Mouse (Mus musculus) lung, adult 18-20 months (tissue): ENCODE measurements around the gene Olfr313.
"Not testable (repeated sequence)": the region's sequence is repeated elsewhere in the genome, so short reads cannot be mapped to it uniquely, and the experiment has no call there.

ENCODE experiments used
- DNase-seq, 2 experiments: peaks; one replicate each; pipeline ENCODE4 v3.0.0; 2022; ENCODE audit warnings: mixed read lengths in 2 of 2

The Olfr313 gene

DNA sequence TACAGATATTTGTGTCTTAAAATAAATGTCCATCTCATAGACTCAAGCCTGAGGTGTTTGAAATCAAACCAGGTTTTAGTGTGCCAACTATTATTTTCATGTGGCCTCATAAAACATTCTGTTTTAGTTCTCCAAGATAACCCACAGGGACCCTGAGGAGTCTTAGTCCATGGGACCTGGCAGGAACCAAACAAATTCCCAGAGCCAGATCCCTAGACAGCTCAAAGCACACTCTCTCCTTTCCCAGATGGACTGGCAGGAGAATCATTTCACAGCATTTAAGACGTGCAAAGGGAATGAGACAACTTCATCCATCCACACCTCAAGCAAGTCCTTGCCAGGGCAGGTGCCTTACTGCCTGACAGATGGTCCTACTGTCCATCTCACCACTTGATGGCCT is at the start of gene Olfr313:
Olfr313 (plus strand) TSS at position 301 of the 400 bp plus-strand sequence.
- not testable (repeated sequence) for DNase-seq

DNA sequence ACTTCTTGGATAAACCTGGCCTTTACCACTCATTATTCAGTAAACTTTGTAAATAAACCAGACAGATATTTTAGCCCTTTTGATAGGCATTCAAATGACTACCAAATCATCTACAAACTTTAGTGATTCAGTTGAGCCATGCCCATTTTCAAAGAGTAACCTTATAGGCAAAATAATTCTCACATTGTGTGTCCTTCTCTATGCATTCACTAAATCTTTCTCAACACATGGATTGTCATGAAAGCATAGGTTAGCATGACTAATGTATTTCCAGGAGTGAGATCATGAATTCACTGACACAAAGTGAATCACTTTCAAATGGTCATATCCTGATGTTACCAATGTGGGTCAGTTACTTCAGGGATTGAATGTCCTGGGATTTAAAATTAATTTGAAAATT is 41.9 kb upstream of the Olfr313 start, which contains the start of gene Olfr315:
Olfr315 (plus strand) TSS at position 301 of the 400 bp plus-strand sequence.
- no peak for DNase-seq

DNA sequence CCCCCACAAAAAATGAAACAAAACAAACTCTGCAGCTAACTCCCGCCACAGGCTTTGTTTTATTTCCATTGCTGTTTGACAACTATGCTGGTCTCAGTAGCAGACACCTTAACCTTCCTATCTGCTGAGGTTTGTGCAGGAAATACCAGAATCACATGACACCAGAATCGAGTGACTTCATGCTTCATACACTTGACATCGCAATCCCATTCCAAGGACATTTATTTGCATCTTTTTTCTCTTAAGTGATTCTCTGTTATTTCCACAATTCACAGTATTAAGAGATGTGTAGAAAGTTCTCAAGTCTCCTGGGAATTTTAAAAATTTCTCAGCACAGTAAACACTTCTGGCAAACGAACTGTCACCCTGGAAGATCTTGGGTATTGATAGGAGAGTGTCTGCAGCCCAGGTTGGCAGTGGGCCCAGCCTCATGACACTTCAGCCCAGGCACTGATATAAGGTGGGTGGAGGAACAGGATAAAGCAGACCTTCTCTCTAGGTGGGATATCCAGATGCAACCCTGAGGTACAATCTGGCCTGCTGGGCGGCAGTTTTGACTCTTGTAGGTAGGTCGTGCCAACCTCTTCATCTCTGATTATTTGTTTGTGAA is 32.2 kb upstream of the Olfr313 start, which contains the start of gene Olfr314:
Olfr314 (plus strand) TSS at position 473 of the 610 bp plus-strand sequence.
- no peak for DNase-seq

DNA sequence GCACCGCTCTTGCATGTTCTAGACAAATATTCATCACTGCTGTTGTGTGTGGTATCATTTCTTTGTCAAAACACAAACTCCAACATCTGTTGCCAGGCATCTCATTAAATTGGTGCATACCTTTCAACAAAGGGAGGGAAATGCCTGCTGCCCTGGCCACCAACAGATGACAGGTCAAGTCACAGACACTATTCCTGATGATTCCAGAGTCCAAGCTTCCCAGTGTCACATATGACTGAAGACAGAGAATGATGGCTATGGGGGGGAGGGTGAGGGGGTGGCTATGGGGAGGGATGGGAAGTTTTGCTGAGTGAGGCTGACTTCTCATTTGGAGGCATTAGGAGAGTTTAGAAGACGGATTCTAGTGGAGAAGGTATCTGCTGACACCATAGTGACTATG is 30.6 kb upstream of the Olfr313 start:
- DNase-seq, result no peak

GRCm38 (mm10) chr11:58787651-58788050 is 27.1 kb upstream of the Olfr313 start:
- DNase-seq, result no peak

GRCm38 (mm10) chr11:58788346-58788745 is 26.5 kb upstream of the Olfr313 start:
- no peak for DNase-seq

GRCm38 (mm10) chr11:58789532-58789931 is 25.3 kb upstream of the Olfr313 start:
- DNase-seq, result no peak

DNA sequence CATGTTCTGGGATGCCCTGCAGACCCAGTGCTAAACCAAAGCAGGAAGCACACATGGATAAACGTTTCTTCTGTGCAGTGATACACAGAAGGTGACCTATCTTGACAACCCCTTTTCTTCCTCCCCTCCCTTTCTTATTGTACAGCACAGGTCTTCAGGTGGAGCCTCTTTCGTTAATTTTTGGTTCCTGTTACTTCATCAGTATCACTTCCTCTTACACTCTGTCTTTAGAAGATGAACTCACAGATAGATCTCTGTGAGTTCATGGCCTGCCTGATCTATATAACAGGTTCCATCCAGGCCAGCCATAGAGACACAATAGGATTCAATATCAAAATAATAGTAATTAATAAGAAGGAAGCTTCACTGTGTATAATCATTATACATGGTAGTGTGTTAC is 24.7 kb upstream of the Olfr313 start:
- no peak for DNase-seq

GRCm38 (mm10) chr11:58790646-58791045 is 24.2 kb upstream of the Olfr313 start:
- no peak for DNase-seq

- DNase-seq, result no peak
These were observed 18.9 kb upstream of the Olfr313 start for GRCm38 (mm10) chr11:58795856-58796255.

DNA sequence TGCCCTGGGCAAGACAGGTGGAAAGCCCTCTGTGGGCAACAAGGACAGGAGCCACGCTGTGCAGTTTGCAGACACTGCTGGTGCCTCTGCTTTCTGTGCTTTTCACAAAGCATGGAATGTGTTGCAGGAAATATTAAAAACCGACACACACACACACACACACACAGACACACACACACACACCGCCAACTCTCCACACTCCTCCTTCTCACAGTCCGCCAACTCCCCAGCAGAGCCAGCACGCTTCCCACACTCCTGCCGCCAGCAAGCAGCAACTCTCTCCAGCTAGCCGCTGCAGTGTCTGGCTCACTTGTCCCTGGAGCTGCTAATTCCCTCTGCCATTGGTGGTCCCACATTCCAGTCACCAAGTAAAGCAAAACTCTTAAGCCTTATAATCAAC is 17.9 kb upstream of the Olfr313 start:
- DNase-seq, result no peak

DNA sequence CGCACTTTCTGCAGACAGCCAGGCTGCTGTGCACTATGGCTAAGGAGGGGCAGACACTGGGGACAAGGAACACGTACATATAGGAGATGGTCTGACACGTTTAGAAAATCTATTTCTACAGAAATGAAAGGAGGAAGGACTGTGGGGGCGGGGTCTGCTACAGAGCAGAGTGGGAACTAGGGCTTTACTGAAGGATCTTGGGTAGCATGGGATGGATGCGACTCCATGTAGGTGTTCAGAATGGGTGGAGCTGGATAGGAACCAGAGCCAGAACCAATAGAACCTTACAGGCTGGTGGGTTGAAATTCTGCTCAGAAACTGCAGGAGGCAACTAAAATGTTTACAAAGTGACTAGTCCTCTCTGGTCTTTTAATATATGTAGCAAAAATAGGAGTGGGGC is 15.1 kb upstream of the Olfr313 start:
- no peak for DNase-seq

DNA sequence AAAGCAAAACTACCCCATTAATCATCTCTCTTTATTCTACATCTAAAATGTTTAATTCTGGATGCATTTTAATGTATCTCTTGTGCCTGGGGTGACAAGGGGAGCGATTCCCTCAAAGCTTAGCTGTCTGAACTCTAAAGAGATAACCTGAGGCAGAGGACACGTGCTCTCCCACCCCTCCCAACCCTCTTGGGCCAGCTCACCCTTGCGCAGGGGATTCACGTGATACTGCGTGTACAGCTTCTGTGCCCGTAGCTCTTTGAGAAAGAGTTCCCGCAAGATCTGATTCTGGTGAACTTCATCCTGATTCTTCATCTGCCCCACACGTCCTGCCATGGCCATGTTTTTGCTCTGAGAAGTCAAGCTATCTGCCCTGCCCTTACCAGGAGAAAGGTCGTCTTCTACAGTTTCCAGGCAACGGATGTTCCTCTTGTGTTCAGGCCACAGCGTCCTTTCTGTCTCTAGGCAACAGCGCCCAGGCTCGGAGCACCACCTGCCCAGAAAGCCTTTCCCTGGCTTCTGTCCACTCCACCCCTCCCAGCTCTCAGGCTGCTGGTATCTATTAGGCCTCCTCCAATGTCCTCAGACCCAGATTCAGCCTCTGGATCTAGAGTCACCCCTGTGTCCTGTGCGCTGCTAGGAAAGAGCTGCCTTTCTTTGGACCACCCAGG is 13.1 kb upstream of the Olfr313 start, which contains the start of gene Fam183b:
Fam183b (minus strand) TSS at position 403 of the 671 bp plus-strand sequence.
- peak; percentile 6 to 22 for DNase-seq

GRCm38 (mm10) chr11:58803871-58804270 is 10.9 kb upstream of the Olfr313 start:
- DNase-seq, result no peak

DNA sequence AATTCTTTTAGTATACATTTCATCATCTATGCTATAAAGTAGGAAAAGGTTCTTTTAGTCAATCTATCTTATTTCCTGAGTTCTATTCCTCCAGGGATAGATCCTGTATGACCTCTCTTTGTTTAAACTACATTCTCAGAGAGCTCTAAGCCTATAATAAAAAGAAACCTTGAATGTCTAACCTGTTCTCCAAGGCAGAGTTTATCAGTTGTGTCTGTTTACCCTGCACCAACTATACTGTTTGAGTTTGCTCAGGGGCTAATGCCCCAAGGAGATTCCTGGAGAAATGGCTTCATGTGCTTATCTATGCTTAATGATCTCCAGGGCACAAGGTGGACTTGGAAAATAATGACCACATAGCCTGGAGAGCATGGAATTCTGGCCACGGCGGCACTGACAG is 10.4 kb upstream of the Olfr313 start:
- no peak for DNase-seq

GRCm38 (mm10) chr11:58812001-58812400 is 2.8 kb upstream of the Olfr313 start:
- no peak for DNase-seq

DNA sequence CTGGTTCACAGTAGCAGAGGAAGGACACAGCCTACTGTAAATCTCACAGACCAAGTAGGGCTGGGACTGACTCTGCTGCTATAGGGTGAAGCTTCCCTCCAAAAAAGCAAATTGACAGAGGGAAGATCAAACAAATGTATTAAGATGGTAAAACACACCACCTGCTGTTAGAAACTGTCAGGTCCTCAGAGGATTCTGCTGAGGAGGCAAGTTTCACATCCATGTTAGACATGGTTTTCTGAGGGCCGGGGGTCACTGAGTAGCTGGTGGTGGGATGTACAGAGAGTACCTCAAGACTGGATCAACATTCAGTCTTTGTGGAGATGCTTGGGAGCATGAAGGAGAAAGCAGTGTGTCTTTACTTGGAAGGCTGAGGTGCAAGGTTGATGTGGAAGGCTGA is 876 bp downstream of the Olfr313 start:
- DNase-seq, result no peak

DNA sequence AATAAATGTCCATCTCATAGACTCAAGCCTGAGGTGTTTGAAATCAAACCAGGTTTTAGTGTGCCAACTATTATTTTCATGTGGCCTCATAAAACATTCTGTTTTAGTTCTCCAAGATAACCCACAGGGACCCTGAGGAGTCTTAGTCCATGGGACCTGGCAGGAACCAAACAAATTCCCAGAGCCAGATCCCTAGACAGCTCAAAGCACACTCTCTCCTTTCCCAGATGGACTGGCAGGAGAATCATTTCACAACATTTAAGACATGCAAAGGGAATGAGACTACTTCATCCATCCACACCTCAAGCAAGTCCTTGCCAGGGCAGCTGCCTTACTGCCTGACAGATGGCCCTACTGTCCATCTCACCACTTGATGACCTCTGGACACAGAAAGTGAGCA is 14.1 kb downstream of the Olfr313 start, which contains the start of gene Olfr312:
Olfr312 (plus strand) TSS at position 301 of the 400 bp plus-strand sequence.
- not testable (repeated sequence) for DNase-seq

DNA sequence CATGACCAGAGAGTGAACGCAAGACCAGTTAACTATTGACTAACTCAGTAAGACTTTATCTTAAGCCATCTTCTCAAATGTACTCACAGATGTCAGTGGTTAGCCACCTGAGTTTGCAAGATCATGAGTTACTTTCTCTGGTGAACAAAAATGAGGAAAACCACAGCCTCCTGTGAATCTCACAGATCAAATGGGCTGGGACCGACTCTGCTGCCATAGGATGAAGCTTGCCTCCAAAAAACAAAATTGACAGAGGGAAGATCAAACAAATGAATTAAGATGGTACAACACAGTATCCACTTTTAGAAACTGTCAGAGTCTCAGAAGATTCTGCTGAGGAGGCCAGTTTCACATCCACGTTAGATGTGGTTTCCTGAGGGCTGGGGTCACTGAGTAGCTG is 15.0 kb downstream of the Olfr313 start:
- no peak for DNase-seq

GRCm38 (mm10) chr11:58832541-58832940 is 17.7 kb downstream of the Olfr313 start:
- DNase-seq, result not testable (repeated sequence)

DNA sequence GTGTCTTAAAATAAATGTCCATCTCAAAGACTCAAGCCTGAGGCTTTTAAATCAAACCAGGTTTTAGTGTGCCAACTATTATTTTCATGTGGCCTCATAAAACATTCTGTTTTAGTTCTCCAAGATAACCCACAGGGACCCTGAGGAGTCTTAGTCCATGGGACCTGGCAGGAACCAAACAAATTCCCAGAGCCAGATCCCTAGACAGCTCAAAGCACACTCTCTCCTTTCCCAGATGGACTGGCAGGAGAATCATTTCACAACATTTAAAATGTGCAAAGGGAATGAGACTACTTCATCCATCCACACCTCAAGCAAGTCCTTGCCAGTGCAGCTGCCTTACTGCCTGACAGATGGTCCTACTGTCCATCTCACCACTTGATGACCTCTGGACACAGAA is 24.2 kb downstream of the Olfr313 start, which contains the start of gene Olfr311:
Olfr311 (plus strand) TSS at position 301 of the 400 bp plus-strand sequence.
- not testable (repeated sequence) for DNase-seq

GRCm38 (mm10) chr11:58846919-58847461 is 32.2 kb downstream of the Olfr313 start, which contains the start of gene Gm12258:
TSS of gene Gm12258 (plus strand) at chr11:58847158.
- DNase-seq, result peak; percentile 90 to 93

DNA sequence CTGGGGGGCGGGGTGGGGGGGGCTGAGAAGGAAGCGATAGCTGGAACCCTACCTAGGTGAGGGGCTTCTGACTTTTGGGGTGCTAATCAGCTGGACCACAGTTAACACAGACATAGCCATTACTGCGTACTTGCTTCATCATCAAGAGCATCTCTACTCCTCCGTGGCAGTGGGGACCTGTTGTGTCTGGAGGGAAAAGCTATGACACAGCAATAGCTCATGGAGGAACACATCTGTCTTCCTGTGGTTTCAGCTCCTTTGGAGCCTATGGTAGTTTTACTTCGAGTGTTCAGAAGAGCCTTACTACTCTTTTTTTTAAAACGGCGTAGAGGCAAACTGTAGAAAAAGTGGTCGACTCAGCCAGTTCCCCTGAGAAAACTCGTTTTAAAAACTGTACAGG is 32.8 kb downstream of the Olfr313 start:
- no peak for DNase-seq

DNA sequence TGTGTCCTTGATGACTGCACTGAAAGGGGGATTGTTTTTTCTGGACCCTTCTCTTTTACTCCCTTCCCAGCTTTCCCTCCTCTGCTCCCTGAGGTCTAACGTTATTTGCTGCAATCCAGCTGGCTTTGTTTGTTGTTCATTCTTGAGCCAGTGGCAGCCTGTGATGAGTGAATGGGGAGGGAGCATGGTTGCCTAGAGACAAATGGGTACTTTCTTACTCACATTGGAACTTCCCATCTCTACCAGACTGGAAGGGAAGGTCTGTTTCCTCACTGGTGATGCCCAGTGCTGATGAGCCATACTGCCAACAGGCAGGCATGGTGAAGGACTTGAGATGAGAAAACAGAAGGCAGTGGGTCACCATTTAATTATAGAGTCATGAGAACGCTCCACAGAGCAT is 34.9 kb downstream of the Olfr313 start:
- no peak for DNase-seq
